Mouse (Mus musculus) brain, embryonic 14.5 days (tissue): ENCODE results near the gene OR5BS1P.
A peak's percentile ranks its signal among the peaks of the same experiment; 100 is the strongest.

ENCODE experiments used
- CTCF ChIP-seq: fragments of 200-500 bp; IDR thresholded peaks from 2 replicates; pipeline ENCODE4 v1.5.1; 2012; ENCODE audit warnings: inconsistent platforms, mild to moderate bottlenecking, moderate library complexity, borderline replicate concordance; ENCODE audit not compliant: insufficient read depth, insufficient read length; ENCODE audit errors: extremely low read depth
- POLR2A ChIP-seq: fragments of 200-500 bp; IDR thresholded peaks from 2 replicates; pipeline ENCODE4 v1.6.1; 2012; ENCODE audit warnings: mild to moderate bottlenecking, inconsistent platforms, borderline replicate concordance; ENCODE audit not compliant: poor library complexity, insufficient read depth, insufficient read length, severe bottlenecking; ENCODE audit errors: extremely low read depth

- TF ChIP-seq CTCF, result peak; percentile 49; the same call in 1 of the 2 replicates
- no peak for TF ChIP-seq POLR2A
Measured at GRCm38 (mm10) chr15:98475382-98475781, 5.7 kb downstream of the OR5BS1P start.
